Mouse (Mus musculus): ENCODE data around the gene Lactbl1.

DNA sequence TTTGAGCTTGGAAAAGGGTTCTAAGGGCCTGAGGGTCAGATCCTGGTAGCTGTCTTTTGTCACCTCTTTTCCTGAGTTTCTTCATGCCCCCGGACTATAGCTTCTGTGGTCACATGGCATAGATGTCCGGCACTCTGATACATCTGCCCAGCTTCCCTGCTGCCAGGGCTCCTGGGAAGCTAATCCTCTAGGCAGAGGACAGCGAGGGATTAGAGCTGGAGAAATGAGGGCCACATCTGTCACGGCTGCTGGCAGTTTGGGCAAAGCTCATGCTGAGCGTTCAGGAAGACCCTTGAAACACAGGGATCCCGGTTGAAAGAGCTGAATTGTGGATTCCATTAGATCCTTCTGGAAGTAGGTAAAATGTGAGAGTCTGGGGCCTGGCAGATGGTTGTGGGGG is at the start of gene Lactbl1:
- TF ChIP-seq CTCF (IDR thresholded peaks at IDR 0.05; ENCODE audit: borderline replicate concordance, insufficient read depth, low read depth, low read length) (no peak), POLR2A (IDR thresholded peaks at IDR 0.05; ENCODE audit: borderline replicate concordance, insufficient read depth, low read length) (no peak)
